Mouse (Mus musculus): ENCODE measurements around the gene Rnf138rt1. TPM values are rescaled to one million over a fixed set of nuclear protein-coding genes. Genes with fewer than 3 reads are reported as not detected.
A peak's percentile ranks its signal among the peaks of the same experiment; 100 is the strongest.

The Rnf138rt1 gene
- 0.82 TPM in 1 of 2 replicates, not detected in the other for total RNA-seq (2017)

- peak; percentile 83 for ATAC-seq (replicated peaks; ENCODE audit: low read depth, poor library complexity, severe bottlenecking)
These were observed at the start of gene Rnf138rt1 for GRCm38 (mm10) chrX:163760617-163761434. TSS of gene Rnf138rt1 (minus strand) at chrX:163761329.

GRCm38 (mm10) chrX:163807270-163807669, 46.1 kb upstream of the Rnf138rt1 start:
- ATAC-seq (replicated peaks; ENCODE audit: low read depth, poor library complexity, severe bottlenecking) = no peak

GRCm38 (mm10) chrX:163766290-163766689, 5.2 kb upstream of the Rnf138rt1 start:
- no peak for ATAC-seq (replicated peaks; ENCODE audit: low read depth, poor library complexity, severe bottlenecking)

- ATAC-seq (replicated peaks; ENCODE audit: low read depth, poor library complexity, severe bottlenecking) = peak; percentile 20; the same call in 1 of the 2 replicates
These were observed 303 bp upstream of the Rnf138rt1 start for GRCm38 (mm10) chrX:163761435-163761828.

GRCm38 (mm10) chrX:163745996-163746395, 15.1 kb downstream of the Rnf138rt1 start:
- ATAC-seq (replicated peaks; ENCODE audit: low read depth, poor library complexity, severe bottlenecking) = no peak

- peak; percentile 93 for ATAC-seq (replicated peaks; ENCODE audit: low read depth, poor library complexity, severe bottlenecking)
These were observed 17.2 kb downstream of the Rnf138rt1 start for GRCm38 (mm10) chrX:163743896-163744295.

GRCm38 (mm10) chrX:163738904-163739303, 22.2 kb downstream of the Rnf138rt1 start:
- ATAC-seq (replicated peaks; ENCODE audit: low read depth, poor library complexity, severe bottlenecking) = no peak

GRCm38 (mm10) chrX:163734145-163734544, 27.0 kb downstream of the Rnf138rt1 start:
- ATAC-seq (replicated peaks; ENCODE audit: low read depth, poor library complexity, severe bottlenecking) = no peak

GRCm38 (mm10) chrX:163723630-163724029, 37.5 kb downstream of the Rnf138rt1 start:
- ATAC-seq (replicated peaks; ENCODE audit: low read depth, poor library complexity, severe bottlenecking) = no peak

- ATAC-seq (replicated peaks; ENCODE audit: low read depth, poor library complexity, severe bottlenecking) = no peak
These were observed 38.1 kb downstream of the Rnf138rt1 start for GRCm38 (mm10) chrX:163722785-163723577.

GRCm38 (mm10) chrX:163720597-163720996, 40.5 kb downstream of the Rnf138rt1 start:
- ATAC-seq (replicated peaks; ENCODE audit: low read depth, poor library complexity, severe bottlenecking) = no peak

Other genes with a start within 250 kb of the Rnf138rt1 start
- not detected in 2 replicates for gene Grpr, start 211.7 kb downstream of the Rnf138rt1 start, total RNA-seq (2017)
- gene Ap1s2, start 147.7 kb upstream of the Rnf138rt1 start, total RNA-seq (2017) = 9.3 and 16.7 TPM in 2 replicates
- gene Zrsr2, start 197.3 kb upstream of the Rnf138rt1 start, total RNA-seq (2017) = 46.9 and 64.7 TPM in 2 replicates

All from common myeloid progenitor, adult 5-6 weeks (primary cell).